Mouse (Mus musculus) adrenal gland (tissue): ENCODE results near the gene Zfp108.

ENCODE experiments used
- intact Hi-C: fragments of 180-260 bp; cut with DNase I; formaldehyde crosslinking; loops from one replicate; pipeline ENCODE4 v1.15.1; 2025

The Zfp108 gene

DNA sequence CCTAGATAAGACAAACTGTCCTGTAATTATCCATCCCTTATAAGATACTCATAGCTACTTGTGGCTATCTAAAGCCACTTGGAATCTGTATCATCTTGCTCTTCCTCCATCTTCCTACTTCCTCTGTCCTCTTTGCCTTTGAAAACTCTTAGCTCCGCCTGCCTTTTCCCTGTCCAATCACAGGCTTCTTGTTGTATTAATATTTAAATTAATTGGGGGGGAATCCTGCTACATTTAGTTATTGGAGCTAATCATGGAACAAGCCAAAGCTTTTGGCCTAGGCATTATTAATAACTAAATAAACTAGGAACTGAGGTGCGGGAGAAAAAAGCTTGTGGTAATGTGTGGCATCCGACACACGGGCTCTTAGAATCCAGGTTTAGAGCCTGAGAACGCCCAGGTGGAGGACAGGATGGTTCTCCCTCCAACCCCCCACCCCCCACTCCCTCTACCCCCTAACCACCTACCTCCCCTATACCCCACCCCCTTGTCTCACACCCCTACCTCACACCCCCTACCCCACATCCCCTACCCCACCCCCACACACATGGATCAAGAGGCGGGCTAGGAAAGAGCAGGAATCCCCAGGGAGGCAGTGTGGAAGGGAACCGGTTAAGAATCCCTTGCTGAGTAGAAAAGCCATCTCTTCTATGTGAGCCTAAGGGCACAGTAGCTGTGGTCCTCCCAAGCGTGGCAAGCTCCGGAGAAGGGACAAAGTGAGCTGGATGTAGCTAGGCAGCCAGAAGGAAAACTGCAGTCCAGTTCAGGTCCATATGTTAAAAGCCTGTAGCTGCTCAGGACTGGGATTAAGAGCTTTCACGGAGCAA, 25.6 kb downstream of the Zfp108 start:
- intact Hi-C loops, result no loop called here

DNA sequence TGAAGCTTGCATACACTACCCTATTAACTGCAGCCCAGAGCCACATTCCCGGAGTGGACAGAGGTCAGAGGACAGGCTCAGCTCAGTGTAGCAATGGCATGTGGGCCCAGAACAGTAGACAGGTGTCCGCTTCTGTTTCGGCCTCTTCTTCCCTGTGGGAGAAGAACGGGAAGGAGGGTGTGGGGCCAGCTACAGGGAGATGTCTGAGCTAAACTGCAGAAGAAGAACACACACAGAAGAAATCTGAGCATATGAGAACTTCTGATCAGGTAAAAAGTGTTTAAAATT, 26.2 kb downstream of the Zfp108 start:
- intact Hi-C loops, result no loop called here

DNA sequence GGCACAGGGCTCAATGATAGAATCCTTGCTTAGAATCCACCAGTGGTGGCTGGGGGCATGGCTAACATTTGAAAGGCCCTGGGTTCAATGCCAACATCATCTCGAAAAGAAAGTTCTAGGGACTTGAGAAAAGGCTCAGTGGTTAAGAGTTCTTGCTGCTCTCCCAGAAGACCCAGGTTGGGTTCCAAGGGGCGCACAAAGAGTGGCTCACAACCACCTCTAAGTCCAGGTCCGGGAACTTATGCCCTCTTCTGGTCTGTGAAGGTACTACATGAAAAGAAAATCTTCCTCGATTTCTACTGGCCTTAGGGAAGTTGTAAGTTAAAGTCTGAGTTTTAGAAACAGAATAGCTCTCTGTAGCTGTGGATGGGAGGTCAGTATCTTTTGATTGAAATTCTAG, 31.5 kb downstream of the Zfp108 start:
- intact Hi-C loops, result no loop called here

DNA sequence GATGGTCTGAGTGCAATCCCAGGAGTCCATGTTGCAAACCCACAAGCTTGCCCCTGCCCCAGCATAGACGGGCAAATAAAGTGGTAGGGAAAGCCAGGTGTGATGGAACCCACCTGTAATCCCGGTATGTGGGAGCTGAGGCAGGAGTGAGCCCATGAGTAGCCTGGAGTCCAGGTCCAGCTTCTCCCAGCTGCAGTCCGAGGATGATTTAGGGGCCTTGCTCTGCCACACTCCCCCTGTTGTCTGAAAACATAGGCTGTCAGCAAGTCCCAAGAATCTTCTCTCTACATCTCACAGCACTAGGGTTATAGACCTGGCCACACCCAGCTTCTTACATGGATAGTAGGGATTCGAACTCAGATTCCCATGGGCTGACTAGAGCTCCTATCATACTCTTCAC, 32.3 kb downstream of the Zfp108 start:
- intact Hi-C loops, result no loop called here

DNA sequence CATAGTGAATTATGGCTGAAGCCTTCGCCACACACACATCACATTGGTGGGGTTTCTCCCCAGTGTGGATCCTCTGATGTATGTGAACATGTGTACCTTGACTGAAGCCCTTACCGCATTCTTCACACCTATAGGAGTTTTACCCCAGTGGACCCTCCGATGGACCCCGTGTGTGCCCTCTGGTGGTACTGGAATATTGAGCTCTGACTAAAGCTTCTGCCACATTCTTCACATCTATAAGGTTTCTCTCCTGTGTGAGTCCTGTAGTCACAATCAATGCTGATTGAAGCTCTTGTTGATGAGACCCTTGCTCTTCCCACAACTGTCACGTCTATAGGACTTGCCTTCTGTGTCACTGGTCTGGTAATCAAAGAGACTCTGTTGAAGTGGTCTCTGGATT, 33.1 kb downstream of the Zfp108 start:
- intact Hi-C loops, result no loop called here

DNA sequence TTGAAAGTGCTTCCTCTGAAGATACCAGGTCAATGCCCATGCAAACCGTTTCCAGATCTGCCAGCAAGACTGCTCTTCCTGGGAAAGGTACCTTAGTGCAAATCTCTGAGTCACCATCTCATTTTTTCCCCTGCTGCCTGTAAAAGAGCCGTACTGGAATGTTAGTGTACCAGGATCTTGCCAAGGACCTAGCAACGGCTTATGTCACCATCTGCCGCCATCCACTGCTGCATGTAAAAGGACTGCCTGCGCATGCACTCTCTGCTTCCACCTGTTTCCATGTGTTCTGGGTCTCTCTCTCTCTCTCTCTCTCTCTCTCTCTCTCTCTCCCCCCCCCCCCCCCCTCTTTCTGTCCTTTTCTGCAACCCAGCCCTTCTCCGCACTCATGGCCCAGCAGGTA, 33.9 kb downstream of the Zfp108 start:
- intact Hi-C loops, result no loop called here

DNA sequence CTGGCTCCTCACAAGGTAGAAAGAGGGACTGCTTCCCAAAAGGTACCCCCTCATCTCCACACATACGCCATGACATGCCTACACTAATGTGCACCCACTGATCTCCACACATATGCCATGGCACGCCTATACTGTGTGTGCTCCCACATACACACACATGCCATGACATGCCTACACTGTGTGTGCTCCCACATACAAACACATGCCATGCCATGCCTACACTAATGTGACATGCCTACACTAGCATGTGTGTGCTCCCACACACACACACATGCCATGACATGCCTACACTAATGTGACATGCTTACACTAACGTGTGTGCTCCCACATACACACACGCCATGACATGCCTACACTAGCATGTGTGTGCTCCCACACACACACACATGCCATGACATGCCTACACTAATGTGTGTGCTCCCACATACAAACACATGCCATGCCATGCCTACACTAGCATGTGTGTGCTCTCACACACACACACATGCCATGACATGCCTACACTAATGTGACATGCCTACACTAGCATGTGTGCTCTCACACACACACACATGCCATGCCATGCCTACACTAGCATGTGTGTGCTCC, 35.6 kb downstream of the Zfp108 start:
- intact Hi-C loops, result loop anchor here (10.0 kb wide), 3 partner anchors 175 to 325 kb away; partner anchors contain the start of genes Zfp112 and Zfp180

DNA sequence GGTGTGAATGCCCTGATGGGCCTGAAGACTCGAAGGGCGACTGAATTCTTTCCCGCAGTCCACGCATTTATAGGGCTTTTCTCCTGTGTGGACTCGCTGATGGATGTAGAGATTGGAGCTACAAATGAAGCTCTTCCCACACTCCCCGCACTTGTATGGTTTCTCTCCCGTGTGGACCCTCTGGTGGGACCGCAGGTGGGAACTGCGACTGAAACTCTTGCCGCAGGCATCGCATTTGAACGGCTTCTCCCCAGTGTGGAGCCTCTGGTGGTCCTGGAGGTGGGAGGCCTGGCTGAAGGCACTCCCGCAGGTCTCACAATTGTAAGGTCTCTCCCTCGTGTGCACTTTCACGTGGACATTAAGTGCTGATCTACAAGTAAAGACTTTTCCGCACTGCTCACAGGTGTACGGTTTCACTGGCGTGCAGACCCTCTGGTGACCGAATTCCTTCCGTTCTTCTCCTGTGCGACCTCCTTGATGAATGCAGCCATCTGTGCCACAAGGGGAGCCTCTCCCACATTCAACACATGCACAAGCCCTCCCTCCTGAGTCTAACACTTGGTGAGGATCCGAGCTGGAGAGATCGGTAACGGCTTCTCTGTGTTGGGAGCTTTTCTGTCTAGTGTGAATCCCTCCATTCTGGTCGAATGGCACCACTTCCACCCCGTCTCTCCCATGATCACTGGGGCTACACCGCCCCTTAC, 36.9 kb downstream of the Zfp108 start:
- intact Hi-C loops, result loop anchor here (10.0 kb wide), 3 partner anchors 177 to 327 kb away; partner anchors contain the start of genes Zfp112 and Zfp180

DNA sequence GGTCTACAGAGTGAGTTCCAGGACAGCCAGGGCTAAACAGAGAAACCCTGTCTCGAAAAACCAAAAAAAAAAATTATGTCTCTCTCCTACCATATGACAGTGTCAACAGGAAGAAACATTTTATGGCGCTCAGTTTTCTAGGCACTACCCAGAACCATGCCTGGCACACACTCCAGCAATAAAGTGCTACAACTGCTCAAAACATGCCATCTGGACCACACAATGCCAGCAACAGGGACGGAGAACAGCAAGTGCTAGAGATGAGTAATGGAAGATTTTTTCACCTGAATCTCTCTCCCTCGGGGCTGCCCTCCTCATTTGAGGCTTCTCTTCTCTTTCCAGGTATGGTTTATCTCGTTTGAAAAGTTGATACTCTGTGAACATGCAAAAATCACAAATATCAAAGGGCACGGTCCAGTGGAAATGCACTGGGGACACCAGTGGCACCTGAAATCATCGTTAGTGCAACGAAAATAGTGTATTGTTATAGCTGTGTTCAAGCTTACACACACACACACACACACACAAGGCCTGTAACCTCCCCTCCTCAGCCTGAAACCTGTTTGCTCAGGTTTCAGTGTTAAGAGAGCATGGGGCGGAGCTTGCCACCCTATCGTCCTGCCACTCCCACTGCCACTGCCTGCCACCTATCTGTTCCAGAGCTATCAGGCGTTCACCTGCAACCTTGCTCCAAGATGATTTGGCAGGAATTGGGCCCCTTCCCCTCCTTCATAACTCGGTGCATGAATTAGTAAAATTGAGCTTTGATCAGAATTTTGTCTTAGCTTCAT, 38.7 kb downstream of the Zfp108 start:
- intact Hi-C loops, result loop anchor here (10.0 kb wide), 3 partner anchors 178 to 328 kb away; partner anchors contain the start of genes Zfp112 and Zfp180

DNA sequence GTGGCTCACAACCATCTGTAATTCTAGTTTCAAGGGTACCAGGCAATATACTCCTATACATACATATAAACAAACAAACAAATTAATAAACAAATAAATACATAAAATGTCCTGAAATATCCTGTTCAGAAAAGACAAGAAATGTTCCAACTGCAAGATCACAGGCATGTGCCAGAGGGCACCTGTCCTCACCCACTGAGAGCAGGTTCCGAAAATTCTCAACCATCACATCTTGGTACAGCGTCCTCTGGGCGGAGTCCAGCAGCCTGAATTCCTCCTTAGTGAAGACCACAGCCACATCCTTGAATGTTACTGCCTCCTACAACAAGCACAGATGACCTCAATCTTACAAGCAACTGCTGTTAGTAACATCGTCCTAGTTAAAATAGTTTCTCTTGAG, 40.2 kb downstream of the Zfp108 start:
- intact Hi-C loops, result loop anchor here (10.0 kb wide), 3 partner anchors 180 to 330 kb away; partner anchors contain the start of genes Zfp112 and Zfp180

DNA sequence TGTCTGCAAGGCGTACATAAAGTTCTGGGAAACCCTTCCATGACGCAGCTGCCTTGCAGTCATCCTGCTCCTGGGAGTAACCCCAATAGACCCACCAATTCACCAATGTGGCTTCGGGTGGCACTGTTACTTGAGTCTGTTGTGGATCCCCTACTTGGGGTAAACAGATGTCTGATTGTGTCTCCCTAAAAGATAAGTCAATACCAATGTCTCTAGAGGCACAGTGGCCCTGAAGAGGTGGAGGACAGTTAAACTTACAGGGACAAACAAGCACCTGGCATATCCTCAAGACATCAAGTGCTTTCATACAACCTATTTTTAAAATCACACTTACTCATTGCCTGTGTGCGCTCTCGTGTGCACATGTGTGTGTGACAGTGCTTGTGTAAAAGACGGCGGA, 40.8 kb downstream of the Zfp108 start:
- intact Hi-C loops, result loop anchor here (10.0 kb wide), 3 partner anchors 181 to 331 kb away; partner anchors contain the start of genes Zfp112 and Zfp180

DNA sequence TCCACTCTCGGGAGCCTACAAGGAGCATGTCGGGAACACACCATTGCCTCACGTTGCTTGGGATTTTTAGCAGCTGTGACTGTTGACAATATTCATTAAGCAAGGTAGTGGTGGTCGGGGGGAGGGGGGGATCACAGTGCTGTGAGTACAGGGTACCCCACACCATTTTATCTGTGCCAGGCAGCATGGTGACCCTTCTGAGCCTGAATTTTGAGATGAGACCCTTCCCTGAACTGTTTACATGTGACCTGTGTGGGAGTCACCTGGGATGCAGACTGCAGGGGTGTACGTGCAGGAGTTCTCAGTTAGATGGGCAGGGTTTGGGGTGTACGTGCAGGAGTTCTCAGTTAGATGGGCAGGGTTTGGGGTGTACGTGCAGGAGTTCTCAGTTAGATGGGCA, 41.8 kb downstream of the Zfp108 start:
- intact Hi-C loops, result loop anchor here (10.0 kb wide), 3 partner anchors 182 to 332 kb away; partner anchors contain the start of genes Zfp112 and Zfp180

DNA sequence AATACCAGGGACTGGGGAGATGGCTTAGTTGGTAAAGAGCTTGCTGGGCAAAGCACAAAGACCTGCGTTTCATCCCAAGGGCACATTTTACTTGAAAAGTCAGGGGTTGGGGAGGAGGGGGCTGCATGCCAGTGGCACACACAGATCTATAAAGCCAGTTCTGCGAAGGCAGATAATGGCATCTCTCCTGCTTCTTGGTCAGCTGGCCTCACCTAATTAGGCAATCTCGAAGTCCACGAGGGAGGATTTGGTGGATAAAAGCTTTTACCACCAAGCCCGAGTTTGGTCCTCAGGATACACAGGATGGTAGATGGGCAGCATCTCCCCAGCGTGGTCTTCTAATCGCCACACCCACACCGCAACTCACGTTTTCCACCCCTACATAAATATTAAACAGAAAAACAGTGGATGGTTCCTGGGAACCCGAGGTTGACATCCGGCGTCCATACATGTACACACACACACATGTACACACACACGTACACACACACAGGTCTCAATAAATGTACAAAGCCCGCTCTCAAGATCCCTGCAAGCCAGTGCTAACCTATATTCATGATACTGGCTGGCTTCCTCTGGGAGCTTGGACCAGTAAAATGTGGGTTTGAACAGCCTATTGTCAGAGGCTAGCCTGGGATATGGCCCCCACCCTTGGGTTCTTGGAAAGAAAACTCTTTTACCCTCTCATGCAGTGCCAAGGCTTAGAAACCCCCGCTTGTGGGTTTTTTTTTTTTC, 42.9 kb downstream of the Zfp108 start:
- intact Hi-C loops, result loop anchor here (10.0 kb wide), 3 partner anchors 183 to 333 kb away; partner anchors contain the start of genes Zfp112 and Zfp180

DNA sequence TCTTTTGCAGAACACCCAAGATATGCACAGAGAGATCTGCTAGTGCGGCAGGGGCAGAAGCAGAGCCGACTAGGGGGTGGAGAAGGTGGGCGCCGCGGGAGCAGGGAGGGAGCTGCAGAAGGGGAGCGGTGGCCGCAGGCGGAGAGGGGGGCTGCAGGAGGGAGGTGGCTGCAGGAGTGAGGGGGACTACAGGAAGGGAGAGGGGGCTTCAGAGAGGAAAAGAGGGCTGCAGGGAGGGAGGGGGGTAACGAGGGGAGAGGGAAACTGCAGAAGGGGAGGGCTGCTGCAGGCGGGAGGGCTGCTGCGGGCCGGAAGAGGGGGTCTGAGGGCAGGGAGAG, 44.0 kb downstream of the Zfp108 start:
- intact Hi-C loops, result loop anchor here (10.0 kb wide), 3 partner anchors 184 to 334 kb away; partner anchors contain the start of genes Zfp112 and Zfp180

DNA sequence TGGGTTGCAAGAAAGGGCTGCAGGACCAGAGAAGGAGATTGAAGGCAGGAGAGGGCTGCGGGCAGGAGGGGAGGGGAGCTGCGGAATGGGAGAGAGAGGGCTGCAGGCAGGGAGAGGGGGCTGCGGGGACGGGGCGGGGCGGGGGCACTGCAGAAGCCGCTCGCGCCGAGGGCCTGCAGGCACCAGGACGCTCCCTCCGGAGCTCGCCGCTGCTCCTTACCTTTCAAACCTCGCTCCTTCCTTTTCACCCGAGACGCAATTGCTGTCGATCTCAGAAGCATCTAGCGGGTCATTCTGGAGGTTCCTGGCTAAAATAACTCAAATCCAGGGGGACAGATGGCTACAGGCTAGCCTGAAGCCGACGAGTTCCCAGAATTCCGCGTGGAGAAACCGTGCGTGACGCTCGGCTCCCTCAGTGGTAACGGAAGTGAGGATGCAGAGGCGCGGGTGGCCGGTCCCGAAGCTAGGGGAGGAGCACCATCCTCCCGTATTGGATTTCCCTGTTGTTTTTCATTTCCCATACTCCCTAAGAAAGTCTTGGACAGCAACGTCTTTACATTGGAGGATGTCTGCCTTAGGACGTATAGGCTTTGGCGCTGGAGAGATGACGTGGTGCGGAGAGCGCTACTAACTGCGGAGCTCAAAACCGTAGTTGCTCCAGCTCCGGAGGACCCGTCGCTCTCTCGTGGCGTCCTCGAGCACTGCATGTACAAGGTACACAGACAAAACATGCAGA, 44.5 kb downstream of the Zfp108 start:
- intact Hi-C loops, result loop anchor here (10.0 kb wide), 3 partner anchors 184 to 334 kb away; partner anchors contain the start of genes Zfp112 and Zfp180

DNA sequence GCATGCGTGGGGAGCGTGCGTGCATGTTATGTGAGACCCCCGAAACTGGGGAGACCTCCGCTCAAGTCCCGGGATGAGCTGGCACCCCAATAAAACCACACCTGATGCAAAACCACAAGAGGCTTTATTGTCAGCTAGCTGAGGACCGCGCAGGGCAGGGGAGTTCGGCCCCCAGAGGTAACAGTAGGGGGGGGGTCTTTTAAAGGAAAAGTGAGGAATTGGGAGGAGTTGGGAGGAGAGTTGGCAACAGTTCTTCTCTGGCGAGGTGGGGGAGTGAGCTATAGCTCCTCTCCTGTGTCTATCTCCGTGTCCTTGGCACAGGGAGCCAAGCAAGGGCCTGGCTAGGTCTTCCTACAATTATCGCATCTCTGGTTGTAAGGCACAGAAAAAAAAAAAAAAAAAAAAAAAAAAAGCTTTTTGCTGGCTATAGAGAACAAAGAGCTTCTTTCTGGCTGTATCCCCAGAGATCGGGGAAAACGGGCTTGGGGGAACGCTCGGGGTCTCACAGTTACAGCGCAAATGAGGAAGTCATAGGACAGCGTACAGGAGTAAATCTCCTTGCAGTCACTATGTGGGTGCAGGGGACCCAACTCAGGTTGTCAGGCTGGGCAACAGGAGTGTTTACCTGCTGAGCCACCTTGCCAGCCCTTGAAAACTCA, 45.4 kb downstream of the Zfp108 start:
- intact Hi-C loops, result loop anchor here (10.0 kb wide), 3 partner anchors 185 to 335 kb away; partner anchors contain the start of genes Zfp112 and Zfp180

DNA sequence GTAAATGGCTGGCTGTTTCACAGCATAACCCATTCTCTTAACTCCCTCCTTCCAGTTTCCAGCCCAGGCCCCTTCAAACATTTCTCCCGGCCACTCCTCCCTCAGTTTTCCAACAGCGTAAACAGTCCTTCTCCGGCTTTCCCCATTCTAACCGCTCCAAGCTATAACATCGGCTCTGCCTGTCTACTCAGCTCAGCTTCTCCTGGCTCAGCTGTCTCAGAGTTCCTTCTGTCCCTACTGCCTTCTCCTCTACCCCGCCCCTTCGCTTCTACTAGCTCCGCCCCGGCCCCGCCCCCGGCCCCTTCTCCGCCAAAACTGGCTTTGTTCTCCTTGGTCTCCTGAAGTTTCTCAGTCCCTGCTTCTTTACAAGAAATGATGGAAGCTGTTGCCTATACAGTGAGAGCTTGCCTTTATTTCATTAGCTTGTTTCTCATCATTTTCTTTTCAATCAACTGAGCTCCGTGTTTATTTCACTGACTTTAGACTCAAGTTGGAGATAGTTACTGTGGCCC, 46.2 kb downstream of the Zfp108 start, which contains the start of gene Zfp61:
Gene Zfp61, minus strand, starts transcription at position 462 of the 512 bp plus-strand sequence.
- intact Hi-C loops, result no loop called here
